Mouse (Mus musculus): Measurements from ENCODE around the gene Gm49776. TPM values are rescaled to one million over a fixed set of nuclear protein-coding genes. Genes with fewer than 3 reads are reported as not detected.

The Gm49776 gene
- polyA plus RNA-seq, 1 experiment from 2014 or later: 5.4 TPM

- Histone ChIP-seq H3K27ac (replicated peaks) (no peak overlapping the region), H3K36me3 (peaks cover 19% of the 10 kb centered on the region), H3K4me3 (replicated peaks) (no peak overlapping the region), H3K4me2 (no peak overlapping the region), H3K9ac (replicated peaks) (no peak overlapping the region), H3K9me3 (replicated peaks) (no peaks in the 10 kb centered on the region), H3K4me1 (peaks cover 32% of the 10 kb centered on the region), H3K27me3 (replicated peaks) (no peaks in the 10 kb centered on the region)
- ATAC-seq (ENCODE audit: low FRiP score): no peak
- 75% methylated on average over 9 of the region's 9 CpGs for WGBS
These were observed 39.5 kb downstream of the Gm49776 start for GRCm38 (mm10) chr16:18218580-18218996.

DNA sequence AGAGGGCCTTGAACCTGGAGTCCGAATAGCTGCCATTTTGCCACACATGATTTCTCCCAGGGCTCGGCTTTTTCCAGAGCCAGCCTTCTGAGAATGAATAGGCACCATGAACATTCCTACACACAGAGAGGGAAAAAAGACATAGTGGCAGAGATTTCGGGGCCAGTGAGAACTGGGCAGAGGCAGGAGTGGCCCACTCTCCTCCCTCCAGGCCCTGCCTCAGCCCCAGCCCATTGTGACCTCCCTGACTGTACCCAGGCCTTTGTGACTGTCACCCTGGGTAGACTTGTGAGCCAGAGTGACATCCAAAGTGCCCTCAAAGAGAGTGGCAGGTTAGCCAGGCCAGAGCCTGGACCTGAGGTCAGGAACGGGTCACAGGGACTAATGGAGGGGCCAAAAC, 40.5 kb downstream of the Gm49776 start, which contains the start of gene Ccdc188:
Gene Ccdc188 (plus strand): TSS at position 301 of the 400 bp plus-strand sequence.
- Histone ChIP-seq H3K4me2 (no peak within 1 kb of the TSS), H3K27ac (replicated peaks) (no peak within 1 kb of the TSS), H3K4me3 (replicated peaks) (no peak within 1 kb of the TSS), H3K27me3 (replicated peaks) (no peaks in the 10 kb centered on the region), H3K4me1 (peaks cover 42% of the 10 kb centered on the region), H3K36me3 (peaks cover 9% of the 10 kb centered on the region), H3K9ac (replicated peaks) (no peak within 1 kb of the TSS), H3K9me3 (replicated peaks) (no peaks in the 10 kb centered on the region)
- ATAC-seq (ENCODE audit: low FRiP score): no peak
- 89% methylated on average over 4 of the region's 4 CpGs for WGBS

GRCm38 (mm10) chr16:18214858-18215257, 43.3 kb downstream of the Gm49776 start:
- Histone ChIP-seq H3K4me1 (peaks cover 58% of the 10 kb centered on the region), H3K27ac (replicated peaks) (peak overlapping the region; percentile 85), H3K36me3 (no peaks in the 10 kb centered on the region), H3K4me2 (peak overlapping the region; percentile 55), H3K9ac (replicated peaks) (peak overlapping the region; percentile 36; the same call in 1 of the 2 replicates), H3K4me3 (replicated peaks) (peak overlapping the region; percentile 29), H3K27me3 (replicated peaks) (no peaks in the 10 kb centered on the region), H3K9me3 (replicated peaks) (no peaks in the 10 kb centered on the region)
- WGBS: 51% methylated on average over 7 of the region's 7 CpGs
- no peak for ATAC-seq (ENCODE audit: low FRiP score)

DNA sequence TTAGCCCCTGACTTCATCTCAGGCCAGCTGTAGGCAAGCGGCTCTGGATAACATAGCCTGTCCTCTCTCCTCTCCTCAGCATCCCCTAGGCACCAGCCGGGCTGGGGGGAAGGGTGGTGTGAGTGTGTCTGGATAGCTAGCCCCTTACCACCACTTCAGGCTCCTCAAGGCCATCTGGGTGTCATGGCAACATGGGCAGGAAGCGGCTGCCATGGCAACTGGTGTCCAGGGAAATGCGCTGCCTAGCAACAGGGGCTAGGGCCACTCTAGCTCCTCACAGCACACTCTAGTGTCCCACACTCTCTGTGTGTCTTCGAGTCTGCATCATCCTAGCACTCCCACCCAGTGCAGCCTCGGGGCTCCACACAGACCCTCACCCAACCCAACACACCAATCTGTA, 44.4 kb downstream of the Gm49776 start:
- Histone ChIP-seq H3K4me3 (replicated peaks) (peak overlapping the region; percentile 29), H3K9ac (replicated peaks) (peak overlapping the region; percentile 36; the same call in 1 of the 2 replicates), H3K4me2 (peak overlapping the region; percentile 55), H3K27ac (replicated peaks) (peak overlapping the region; percentile 85), H3K27me3 (replicated peaks) (no peaks in the 10 kb centered on the region), H3K36me3 (no peaks in the 10 kb centered on the region), H3K9me3 (replicated peaks) (no peaks in the 10 kb centered on the region), H3K4me1 (peaks cover 63% of the 10 kb centered on the region)
- 13% methylated on average over 6 of the region's 6 CpGs for WGBS
- ATAC-seq (ENCODE audit: low FRiP score): peak; percentile 90

DNA sequence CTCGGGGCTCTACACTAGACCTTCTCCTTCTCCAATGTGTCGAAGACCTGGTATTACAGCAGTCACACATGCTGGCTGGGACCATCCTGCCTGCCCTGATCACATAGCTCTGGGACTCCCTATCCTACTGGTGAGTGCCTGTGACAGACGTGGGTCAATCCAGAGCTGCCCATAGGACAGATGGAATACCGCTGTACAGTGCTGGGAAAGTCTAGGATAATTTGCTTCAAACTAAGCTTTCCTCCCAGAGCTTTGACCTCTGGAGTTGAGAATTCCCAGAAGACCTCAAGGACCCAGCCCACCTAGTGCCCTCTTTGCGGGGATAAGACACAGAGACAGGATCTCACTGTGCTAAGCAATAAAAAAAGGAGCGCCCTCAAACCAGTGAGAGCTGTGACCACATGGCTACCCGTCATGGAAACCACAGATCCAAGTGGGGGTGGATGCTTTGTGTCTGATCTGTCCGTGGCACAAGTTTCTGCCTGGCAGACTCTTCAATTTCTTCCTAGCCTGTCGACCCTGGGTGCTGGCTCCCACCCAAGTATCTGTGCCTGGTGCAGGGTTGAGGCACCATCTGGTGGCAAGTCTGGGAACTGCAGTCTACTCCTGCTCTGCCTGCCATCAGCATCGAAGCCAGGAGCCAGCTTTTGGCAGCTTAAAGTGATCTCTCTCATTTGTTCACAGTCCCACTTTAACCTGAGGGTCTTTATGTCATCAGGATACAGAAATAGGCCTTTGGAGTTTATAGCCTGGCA, 46.5 kb downstream of the Gm49776 start:
- Histone ChIP-seq H3K4me3 (replicated peaks) (no peak overlapping the region), H3K9me3 (replicated peaks) (no peaks in the 10 kb centered on the region), H3K4me1 (peaks cover 63% of the 10 kb centered on the region), H3K4me2 (no peak overlapping the region), H3K36me3 (no peaks in the 10 kb centered on the region), H3K27ac (replicated peaks) (no peak overlapping the region), H3K27me3 (replicated peaks) (no peaks in the 10 kb centered on the region), H3K9ac (replicated peaks) (no peak overlapping the region)
- 45% methylated on average over 10 of the region's 10 CpGs for WGBS
- ATAC-seq (ENCODE audit: low FRiP score): peak; percentile 19; the same call in 1 of the 2 replicates

DNA sequence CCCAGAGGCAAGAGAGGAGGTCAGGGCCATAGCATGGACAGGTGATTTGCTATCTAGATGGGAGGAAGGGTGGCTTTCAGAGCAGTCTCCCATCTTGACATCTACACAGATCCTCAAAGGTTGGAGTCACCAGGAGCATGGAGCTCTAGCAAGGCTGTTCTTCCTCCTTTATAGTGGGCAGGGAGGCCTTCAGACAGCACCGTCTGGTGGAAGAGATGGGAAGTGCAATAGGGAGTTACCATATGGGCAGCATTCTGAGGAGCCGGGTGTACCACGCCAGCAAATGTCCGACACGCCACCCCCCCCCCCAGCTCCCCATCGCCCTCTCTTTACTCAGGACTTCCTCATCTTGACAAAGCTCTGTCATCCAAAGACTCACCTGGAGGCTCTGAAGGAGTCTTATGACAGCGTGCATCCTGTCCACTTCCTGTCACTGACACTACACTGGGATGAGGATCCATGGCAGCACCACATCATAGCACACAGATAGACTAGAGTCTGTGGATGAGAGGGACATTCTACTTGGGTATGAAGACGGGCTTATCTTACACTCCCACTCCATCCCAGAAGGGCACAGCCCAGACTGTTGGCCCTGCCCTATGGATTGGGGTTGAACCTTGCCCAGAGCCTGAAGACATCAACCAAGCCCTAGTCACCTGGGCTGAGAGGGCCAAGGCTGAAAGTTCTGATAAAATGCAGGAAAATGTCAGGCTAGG, 47.3 kb downstream of the Gm49776 start:
- no peaks in the 10 kb centered on the region for H3K36me3 ChIP-seq
- no peak overlapping the region for H3K27ac ChIP-seq (replicated peaks)
- H3K27me3 ChIP-seq (replicated peaks): no peaks in the 10 kb centered on the region
- no peak overlapping the region for H3K9ac ChIP-seq (replicated peaks)
- 29% methylated on average over 8 of the region's 8 CpGs for WGBS
- H3K4me2 ChIP-seq: no peak overlapping the region
- H3K4me3 ChIP-seq (replicated peaks): no peak overlapping the region
- no peaks in the 10 kb centered on the region for H3K9me3 ChIP-seq (replicated peaks)
- no peak for ATAC-seq (ENCODE audit: low FRiP score)
- peaks cover 60% of the 10 kb centered on the region for H3K4me1 ChIP-seq

DNA sequence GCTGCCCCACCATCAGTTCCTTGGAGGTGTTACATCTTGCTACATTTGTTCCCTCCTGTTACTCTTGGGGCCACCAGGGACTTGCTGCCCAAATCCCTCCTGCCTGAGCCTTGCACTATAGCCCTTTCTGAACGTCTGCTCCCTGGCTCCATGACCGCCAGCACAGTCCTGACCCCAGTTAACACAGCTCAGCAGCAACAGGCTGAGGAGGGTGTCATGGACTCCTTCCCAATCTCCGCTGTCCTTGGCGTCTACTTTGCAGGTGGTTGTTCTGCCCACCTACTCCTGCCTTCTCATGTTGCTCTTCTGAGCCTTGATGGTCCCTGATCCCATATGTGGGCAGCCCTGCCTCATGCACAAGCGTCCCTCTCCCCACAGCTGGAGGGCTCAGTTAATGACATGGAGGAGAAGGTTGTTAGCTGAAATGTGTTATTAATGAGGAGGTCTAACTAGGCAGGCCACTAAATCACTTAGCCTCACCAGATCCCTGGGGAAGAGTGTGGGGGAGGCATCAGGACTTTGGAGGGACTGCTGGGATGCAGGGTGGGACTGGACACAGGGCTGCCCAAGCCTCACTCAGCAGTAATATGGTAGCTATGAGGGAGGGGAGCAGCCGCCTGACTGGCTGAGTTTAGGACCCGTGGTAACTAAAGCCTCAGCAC, 54.6 kb downstream of the Gm49776 start:
- 48% methylated on average over 7 of the region's 7 CpGs for WGBS

GRCm38 (mm10) chr16:18202061-18202460, 56.1 kb downstream of the Gm49776 start:
- no peak overlapping the region for H3K27ac ChIP-seq (replicated peaks)
- no peaks in the 10 kb centered on the region for H3K36me3 ChIP-seq
- H3K4me3 ChIP-seq (replicated peaks): no peak overlapping the region
- H3K4me1 ChIP-seq: peaks cover 61% of the 10 kb centered on the region
- H3K9me3 ChIP-seq (replicated peaks): no peaks in the 10 kb centered on the region
- no peak for ATAC-seq (ENCODE audit: low FRiP score)
- no peak overlapping the region for H3K9ac ChIP-seq (replicated peaks)
- H3K4me2 ChIP-seq: no peak overlapping the region
- WGBS: 96% methylated on average over 1 of the region's 1 CpGs
- no peaks in the 10 kb centered on the region for H3K27me3 ChIP-seq (replicated peaks)

More for the DNA sequence above, 54.6 kb downstream of the Gm49776 start:
- no peak overlapping the region for H3K4me2 ChIP-seq
- H3K4me1 ChIP-seq: peaks cover 46% of the 10 kb centered on the region
- H3K9me3 ChIP-seq (replicated peaks): no peaks in the 10 kb centered on the region
- H3K27me3 ChIP-seq (replicated peaks): no peaks in the 10 kb centered on the region
- no peak for ATAC-seq (ENCODE audit: low FRiP score)
- no peak overlapping the region for H3K27ac ChIP-seq (replicated peaks)
- H3K4me3 ChIP-seq (replicated peaks): no peak overlapping the region
- no peak overlapping the region for H3K9ac ChIP-seq (replicated peaks)
- no peaks in the 10 kb centered on the region for H3K36me3 ChIP-seq

- Histone ChIP-seq H3K4me3 (replicated peaks) (no peak overlapping the region), H3K4me1 (peaks cover 66% of the 10 kb centered on the region), H3K36me3 (no peaks in the 10 kb centered on the region), H3K9me3 (replicated peaks) (no peaks in the 10 kb centered on the region), H3K9ac (replicated peaks) (no peak overlapping the region), H3K4me2 (no peak overlapping the region), H3K27me3 (replicated peaks) (no peaks in the 10 kb centered on the region), H3K27ac (replicated peaks) (no peak overlapping the region)
- 54% methylated on average over 1 of the region's 1 CpGs for WGBS
- no peak for ATAC-seq (ENCODE audit: low FRiP score)
These were observed 56.5 kb downstream of the Gm49776 start for GRCm38 (mm10) chr16:18201620-18202019.

DNA sequence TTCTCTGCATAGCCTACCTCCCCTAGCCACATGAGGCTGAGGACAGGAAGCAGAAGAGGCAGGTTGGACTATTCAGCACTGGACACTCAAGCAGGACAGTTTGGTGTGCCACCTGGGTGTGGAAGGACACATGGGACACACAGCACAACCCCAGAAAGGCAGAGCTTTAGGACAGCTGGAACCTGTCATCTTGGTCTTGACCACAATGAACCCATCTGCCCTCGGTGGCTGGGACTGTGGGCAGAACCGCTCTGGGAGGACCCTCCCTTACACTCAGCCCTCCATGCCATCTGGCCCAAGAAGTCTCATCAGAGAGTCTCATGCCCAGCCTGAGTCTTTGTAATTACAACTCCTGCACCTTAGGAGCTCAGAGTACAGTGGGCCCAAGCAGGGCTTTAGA, 58.1 kb downstream of the Gm49776 start:
- Histone ChIP-seq H3K36me3 (no peaks in the 10 kb centered on the region), H3K4me2 (no peak overlapping the region), H3K9ac (replicated peaks) (no peak overlapping the region), H3K4me1 (peaks cover 78% of the 10 kb centered on the region), H3K9me3 (replicated peaks) (no peaks in the 10 kb centered on the region), H3K4me3 (replicated peaks) (no peak overlapping the region), H3K27ac (replicated peaks) (peak overlapping the region; percentile 70), H3K27me3 (replicated peaks) (no peaks in the 10 kb centered on the region)
- ATAC-seq (ENCODE audit: low FRiP score): no peak
- 88% methylated on average over 2 of the region's 2 CpGs for WGBS

DNA sequence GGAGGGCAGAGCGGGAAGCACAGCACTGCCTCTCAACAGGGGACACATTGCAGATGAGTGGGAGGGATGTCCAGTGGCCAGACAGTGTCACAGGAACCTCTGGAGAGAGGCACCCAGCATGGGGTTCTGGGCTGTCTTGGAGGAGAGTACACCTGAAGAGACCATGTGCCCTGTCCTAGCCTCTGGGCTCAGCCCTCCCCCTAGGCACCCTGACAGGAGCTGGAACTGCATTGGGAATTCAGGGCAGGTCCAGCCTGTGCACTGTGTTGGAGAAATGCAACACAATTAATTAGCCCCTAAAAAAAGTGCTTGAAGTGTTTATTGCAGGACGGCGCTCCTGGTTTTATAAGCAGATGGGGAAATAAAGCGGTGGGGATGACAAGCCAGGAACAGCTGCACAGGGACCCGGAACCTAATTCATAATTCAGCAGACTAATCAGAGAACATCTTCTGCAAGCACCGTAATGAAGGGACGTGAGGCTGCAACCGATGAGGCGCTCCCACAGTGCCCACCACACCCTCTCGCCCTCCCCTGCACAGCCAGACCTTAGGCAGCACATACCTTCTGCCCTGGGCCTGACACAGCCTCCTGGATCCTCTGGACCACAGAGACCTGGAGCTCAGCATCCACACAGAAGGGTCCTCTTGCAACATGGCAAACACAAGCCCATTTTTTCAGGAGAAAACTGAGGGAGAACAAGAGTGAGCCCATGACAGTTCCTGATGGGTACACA, 59.6 kb downstream of the Gm49776 start:
- Histone ChIP-seq H3K9ac (replicated peaks) (no peak overlapping the region), H3K9me3 (replicated peaks) (no peaks in the 10 kb centered on the region), H3K4me1 (peaks cover 82% of the 10 kb centered on the region), H3K36me3 (no peaks in the 10 kb centered on the region), H3K27ac (replicated peaks) (peak overlapping the region; percentile 70), H3K27me3 (replicated peaks) (no peaks in the 10 kb centered on the region), H3K4me2 (no peak overlapping the region; the same call in 1 of the 2 replicates), H3K4me3 (replicated peaks) (no peak overlapping the region)
- ATAC-seq (ENCODE audit: low FRiP score): peak; percentile 42
- WGBS: 28% methylated on average over 10 of the region's 10 CpGs

Data from neural tube, embryonic 15.5 days (tissue).